Mouse (Mus musculus) left cerebral cortex, adult 11 months (tissue): ENCODE measurements around the gene Ccnd1.

Experiments
- DNase-seq: peaks from one replicate; pipeline ENCODE4 v3.0.0; 2022; ENCODE audit warnings: low spot score

Gene Ccnd1

GRCm38 (mm10) chr7:144939344-144940002 is at the start of gene Ccnd1:
Ccnd1 (minus strand) TSS chr7:144939925.
- DNase-seq: no peak

GRCm38 (mm10) chr7:144988856-144989255 is 49.1 kb upstream of the Ccnd1 start:
- no peak for DNase-seq

- no peak for DNase-seq
These were observed 45.4 kb upstream of the Ccnd1 start for GRCm38 (mm10) chr7:144985100-144985499.

- no peak for DNase-seq
These were observed 42.8 kb upstream of the Ccnd1 start for GRCm38 (mm10) chr7:144982358-144983110.

DNA sequence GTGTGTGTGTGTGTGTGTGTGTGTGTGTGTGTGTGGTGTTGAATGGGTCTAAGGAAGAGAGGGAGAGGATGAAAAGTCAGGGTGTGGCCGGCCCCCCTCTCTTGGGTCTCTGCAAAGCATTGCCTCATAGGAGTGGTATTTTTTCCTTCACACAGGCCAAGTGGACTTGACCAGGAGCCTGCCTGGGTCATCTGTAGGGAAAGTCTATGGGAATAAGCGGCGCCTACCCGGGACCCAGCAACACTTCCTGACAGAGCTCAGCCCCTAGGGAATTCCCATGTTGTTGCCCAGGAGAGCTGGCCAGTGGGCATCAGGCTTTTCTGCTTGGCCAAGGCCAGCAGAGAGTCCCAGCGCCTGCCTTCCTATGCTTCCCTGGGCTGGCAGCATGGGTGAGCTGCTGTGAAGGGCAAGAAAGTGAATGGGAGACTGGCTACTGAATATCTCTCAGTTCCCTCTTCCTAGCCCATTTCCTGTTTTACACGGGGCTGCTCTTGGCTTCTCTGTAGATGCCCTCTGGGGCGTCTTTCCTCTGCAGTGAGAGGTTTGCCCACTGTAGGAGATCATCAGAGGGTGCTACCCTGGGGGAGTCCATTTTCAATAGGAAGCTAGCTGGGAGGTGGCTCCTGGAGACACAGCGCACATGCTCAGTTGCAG is 41.8 kb upstream of the Ccnd1 start:
- no peak for DNase-seq

- DNase-seq: no peak
These were observed 40.1 kb upstream of the Ccnd1 start for GRCm38 (mm10) chr7:144979814-144980213.

DNA sequence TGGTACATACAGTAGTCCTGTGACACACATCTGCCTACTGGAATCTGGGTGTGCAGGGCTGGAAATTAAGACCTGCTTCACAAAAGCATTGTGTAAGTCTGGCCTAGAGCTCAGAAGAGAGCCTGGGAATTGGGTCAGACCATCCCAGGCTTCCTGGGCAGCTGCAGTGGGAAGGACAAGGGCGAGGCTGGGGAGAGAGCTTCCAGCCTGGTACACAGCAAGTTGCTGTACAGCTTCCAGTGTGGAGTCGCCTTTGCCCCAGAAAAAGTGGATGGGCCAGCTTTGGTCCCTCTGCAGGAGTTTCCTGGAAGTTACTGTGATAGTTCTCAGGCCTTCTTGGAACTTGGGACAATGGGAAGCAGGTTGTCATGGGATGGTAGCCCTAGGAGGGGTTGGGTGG is 37.4 kb upstream of the Ccnd1 start:
- DNase-seq: no peak

DNA sequence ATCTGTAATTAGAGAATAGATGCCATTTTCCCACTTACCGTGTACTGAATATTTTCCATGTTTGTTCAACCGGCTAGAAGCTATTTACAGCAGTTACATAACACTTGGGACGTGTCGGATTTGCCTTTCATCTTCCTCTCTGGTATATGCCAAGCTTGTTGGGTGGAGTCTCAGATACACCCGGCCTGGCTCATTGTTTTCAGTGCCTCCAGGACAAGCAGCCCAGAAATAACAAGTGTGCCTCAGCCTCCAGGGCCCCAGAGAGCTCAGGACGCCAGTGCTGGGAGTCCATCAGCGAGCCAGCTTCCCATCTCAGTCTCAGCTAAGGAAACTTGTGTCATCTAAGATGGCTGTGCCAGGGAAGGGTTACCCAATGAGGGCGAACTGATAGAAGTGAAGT is 33.7 kb upstream of the Ccnd1 start:
- DNase-seq: no peak

DNA sequence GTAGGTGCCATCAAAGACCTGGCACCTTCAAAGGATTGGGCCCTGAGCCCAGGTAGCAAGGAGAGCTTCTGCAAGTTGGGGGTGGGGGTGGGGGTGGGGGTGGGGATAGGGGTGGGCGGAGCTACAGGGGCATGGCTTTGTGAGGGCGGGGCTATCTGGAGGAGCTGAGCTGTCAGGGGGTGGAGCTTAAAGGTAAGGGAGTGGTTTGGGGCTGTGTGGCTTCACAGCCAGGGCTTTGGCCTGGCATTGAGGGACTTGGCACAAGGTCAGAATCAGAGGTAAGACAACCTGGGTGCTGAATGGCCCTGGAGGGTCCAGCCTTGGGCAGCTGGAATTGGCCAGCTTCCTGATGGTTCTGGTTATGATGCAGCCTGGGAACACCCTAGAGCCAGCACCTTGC is 32.0 kb upstream of the Ccnd1 start:
- no peak for DNase-seq

GRCm38 (mm10) chr7:144970997-144971768 is 31.5 kb upstream of the Ccnd1 start:
- no peak for DNase-seq

- DNase-seq: no peak
These were observed 26.2 kb upstream of the Ccnd1 start for GRCm38 (mm10) chr7:144965893-144966292.

GRCm38 (mm10) chr7:144964316-144964715 is 24.6 kb upstream of the Ccnd1 start:
- DNase-seq: no peak

- DNase-seq: no peak
These were observed 24.2 kb upstream of the Ccnd1 start for GRCm38 (mm10) chr7:144963911-144964310.

DNA sequence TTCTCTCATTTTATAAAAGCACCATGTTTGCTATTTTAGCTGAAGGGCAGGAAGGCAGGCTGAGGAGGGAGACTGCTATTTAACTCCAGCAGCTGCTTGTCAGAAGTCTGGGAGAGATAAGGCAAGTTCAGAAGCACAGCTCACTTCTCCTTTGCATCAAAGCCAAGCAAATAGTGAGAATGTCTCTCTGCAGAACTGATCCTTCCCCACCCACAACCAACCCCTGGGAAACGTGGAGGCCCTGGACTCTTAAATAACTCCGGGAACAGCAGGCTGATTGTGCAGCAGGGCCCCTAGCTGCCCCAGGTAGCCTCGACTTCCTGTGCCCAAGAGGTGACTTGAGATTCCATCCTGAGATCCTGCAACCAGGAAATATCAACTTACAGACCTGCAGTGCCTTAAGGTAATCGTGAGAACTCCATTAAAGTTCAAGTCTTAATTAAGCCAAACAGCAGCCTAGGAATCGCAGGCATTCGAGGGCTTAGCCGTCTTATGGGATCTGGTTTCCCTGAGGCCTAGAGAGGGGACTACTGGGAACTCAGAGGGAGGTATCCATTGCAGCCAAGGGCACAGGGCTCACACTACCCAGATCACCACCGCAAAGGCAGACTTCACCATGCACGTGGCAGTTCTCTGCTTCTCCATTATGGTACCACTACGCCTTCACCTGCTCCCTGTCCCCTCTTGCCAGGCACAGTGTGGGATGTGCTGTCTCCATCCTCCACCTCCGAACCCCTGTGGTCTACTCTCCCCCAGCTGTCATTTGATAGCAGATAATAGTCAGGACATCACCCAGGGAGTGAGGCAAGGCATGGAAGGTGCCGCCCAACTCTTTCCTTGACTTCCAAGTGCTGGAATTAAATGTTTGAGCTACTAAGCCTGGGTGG is 19.0 kb upstream of the Ccnd1 start:
- no peak for DNase-seq

DNA sequence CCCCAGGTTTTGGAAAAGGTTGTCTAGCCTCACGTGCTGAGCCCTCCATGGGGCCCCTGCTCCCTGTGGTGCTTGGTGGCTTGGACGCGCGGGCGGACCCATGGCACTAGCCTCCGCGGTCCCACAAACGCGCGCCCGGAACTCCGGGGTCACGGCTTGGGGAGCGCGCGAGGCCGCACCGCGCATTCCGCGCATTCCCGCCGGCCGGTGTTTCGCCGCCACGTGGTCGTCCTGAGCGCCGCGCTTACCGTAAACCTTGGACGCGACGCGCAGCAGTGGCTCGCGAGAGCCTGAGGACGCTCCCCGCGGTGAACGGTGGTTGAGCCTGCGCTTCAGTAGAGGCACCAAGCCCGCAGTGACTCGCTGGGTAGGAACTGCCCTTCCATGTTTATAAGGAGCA is 3.5 kb upstream of the Ccnd1 start:
- DNase-seq: no peak

- DNase-seq: no peak
These were observed 3.0 kb upstream of the Ccnd1 start for GRCm38 (mm10) chr7:144942744-144943135.

DNA sequence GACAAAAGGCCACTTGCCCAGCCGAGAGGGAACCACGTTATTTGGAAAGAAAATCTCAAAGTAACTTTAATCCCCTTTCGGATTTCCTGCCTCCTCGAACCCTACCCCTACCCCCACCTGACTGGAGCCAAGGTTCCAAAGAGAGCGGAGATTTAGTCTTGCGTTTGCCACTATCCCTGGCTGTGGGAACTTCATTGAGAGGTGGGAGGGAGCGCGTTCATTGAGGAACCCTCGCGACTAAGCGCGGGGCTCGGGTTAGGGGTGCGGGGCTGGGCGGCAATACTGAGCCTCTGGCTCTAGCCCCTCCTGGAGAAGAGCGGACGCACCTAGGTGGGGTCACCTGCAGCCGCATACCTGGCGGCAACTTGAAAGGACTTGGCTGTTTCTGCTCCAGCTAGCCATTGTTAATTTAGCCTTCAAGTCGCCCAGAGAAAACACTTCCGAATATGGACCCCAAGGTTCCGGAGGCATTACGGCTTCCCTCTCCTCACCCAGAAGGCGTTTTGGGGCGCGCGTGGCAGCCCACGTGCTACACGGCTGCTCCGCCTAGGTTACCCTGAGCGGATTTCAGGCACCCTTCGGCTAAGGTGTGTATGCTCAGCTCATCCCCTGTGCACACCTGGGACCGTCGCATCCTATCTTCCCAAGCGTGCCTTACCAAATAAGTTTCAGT is 2.5 kb upstream of the Ccnd1 start:
- DNase-seq: no peak

GRCm38 (mm10) chr7:144941242-144941831 is 1.6 kb upstream of the Ccnd1 start:
- DNase-seq: no peak

DNA sequence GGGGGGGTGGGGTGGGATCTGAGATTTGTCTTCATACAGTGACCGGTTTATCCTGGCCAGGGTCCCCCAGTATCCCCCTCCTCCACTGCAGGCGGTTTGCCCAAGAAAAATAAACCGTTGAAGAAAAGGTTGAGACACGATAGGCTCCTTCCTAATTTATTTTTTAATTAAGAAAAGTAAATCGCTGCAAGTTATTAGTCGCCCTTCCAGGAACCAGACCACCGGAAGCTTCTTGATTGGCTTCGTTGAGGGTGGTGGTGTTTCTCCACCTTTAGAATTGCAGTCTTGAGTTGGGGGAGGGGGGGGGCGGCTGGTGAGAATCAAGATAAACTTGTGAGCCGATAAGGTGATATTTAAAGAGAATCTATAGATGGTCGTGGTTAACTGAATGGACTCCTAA is 860 bp upstream of the Ccnd1 start:
- DNase-seq: no peak

- DNase-seq: no peak
These were observed 362 bp upstream of the Ccnd1 start for GRCm38 (mm10) chr7:144940003-144940571.
